Mouse (Mus musculus): ENCODE results near the gene Svopl. TPM values are rescaled to one million over a fixed set of nuclear protein-coding genes. Genes with fewer than 3 reads are reported as not detected.

Gene Svopl
- total RNA-seq (2021) = 4.4 and 5.3 TPM in 2 replicates
- long read RNA-seq, experiment 1, partial matches to known transcripts = 5 of 6 reads
- long read RNA-seq, experiment 1, other reads (novel, unspliced or antisense) = 1 of 6 reads
- long read RNA-seq, experiment 2, partial matches to known transcripts = 1 of 1 reads
- long read RNA-seq, experiment 2, other reads (novel, unspliced or antisense) = 0 of 1 reads

DNA sequence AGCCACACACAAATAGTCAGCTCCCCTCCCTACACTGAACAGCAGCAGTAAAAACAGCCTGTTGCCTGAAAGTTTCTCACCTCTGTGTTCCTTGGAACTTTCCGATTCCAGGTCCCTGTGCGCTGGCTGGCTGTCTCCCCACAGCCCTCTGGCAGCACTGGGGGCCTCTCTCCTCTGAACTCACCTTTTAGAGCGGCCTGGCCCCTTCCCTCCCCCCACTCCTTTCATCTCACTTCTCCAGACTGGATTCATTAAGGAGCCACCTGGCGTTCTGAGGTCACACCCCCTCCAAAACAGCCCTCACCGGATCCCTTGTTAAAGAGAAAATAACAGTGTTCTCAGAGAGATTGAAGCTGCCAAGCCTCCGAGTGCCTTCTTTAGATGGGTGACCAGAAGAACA is at the start of gene Svopl:
Gene Svopl, minus strand, starts transcription at position 159 of the 400 bp plus-strand sequence.
- DNase-seq = peak; percentile 20

DNA sequence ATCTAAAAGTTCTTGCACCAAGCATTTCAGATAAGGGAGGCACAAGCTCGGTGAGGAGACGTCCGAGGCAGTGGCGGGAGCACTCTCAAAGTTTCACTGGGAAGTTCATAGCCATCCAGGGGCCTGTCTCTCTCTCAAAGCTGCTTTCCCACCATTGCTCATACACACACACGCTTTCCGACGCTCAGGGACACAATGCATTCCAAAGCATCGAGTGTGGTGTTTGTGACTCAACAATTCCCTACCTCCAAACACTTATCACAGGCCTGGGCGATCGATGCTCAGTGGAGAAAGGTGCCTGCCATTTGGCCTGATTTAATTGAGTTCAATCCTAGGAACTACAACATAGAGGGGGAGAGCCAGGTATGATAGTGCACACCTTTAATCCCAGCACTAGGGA is 47.9 kb upstream of the Svopl start:
- DNase-seq = no peak

DNA sequence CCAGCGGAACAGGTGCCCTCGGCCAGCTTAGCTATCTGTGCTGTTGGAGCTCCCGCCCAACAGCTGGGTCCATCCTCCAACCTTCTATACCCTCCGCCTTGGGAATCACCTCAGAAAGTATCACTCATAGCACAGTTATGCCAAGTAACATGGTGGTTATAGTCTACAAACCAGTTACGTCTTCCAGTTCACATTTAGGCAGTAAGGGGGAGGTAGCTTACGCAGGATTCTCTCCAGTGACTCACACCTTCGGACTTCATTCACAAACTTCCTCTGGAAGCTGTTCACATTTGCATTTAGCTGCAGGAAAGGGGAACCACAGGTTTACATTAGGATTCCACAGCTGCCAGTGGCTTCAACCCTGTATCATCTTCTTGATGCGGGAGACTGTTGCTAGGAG is 45.7 kb upstream of the Svopl start:
- no peak for DNase-seq

DNA sequence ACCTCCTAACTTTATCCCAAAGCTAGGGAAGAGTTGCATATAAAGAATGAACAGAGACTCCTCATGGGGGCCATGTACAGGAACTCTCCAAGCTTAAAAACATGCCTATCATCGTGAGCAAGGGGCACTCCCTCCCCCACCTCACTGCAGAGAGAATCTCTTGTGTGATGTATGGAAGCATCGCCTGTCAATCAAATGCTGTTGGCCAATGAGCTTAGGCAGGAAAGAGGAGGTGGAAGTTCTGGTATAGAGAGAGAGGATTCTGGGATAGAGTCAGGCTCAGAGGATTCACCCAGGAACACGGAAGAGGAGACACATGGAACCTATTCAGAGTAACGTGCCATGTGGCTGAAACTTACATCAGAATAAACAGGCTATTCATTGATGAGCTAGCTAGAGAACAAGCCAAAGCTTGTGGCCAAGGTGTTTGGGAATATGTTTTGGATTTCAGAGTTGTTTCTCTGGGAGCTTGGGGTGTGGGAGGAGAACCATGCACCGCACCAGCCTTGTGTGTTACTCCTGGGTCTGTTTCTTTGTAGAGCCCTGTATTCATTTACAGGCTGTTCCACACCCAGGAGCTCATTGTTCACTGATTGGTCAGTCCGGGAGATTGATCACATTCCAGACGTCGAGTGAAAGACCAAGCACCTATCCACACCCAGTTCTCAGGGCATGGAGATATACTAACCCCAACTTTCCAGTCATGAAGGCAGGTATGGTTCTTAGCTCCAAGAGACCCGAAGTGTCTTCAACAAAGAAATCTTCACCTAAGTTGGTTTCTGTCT is 40.6 kb upstream of the Svopl start:
- DNase-seq = no peak

- no peak for DNase-seq
Measured at GRCm38 (mm10) chr6:38083204-38083603, 36.4 kb upstream of the Svopl start.

GRCm38 (mm10) chr6:38081727-38082341 is 35.0 kb upstream of the Svopl start:
- no peak for DNase-seq

- no peak for DNase-seq
Measured at GRCm38 (mm10) chr6:38080364-38080763, 33.6 kb upstream of the Svopl start.

GRCm38 (mm10) chr6:38073592-38073991 is 26.8 kb upstream of the Svopl start:
- DNase-seq = no peak

DNA sequence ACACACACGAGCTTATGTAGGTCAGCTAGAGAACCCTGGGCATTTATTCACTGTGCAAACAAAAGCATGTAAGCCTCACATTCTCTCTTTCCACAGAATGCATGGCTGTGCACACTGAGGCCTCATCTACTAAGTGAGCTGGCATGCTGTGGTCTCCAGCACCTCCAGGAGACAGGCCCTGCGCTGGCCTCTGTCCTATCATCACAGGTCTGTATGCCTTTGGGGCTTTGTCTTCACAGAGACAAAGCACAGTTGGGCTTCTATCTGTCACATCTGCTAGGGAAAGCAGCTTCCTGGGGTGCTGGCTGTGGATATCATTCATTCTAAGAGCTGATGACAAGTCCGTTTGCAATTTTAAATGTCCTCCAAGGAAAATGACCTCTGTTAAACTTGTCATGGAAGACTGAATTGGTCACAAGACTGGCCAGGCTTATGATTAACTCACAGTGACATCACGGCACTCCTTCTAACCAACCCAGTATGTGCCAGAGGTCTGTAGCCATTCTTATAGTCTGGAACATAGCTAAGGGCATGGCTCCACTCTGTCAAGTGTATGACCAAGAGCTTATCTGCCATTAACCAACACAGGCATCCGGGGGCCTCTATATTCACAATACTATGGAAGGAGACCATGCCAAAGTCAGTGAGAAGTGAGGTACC is 25.5 kb upstream of the Svopl start:
- no peak for DNase-seq

DNA sequence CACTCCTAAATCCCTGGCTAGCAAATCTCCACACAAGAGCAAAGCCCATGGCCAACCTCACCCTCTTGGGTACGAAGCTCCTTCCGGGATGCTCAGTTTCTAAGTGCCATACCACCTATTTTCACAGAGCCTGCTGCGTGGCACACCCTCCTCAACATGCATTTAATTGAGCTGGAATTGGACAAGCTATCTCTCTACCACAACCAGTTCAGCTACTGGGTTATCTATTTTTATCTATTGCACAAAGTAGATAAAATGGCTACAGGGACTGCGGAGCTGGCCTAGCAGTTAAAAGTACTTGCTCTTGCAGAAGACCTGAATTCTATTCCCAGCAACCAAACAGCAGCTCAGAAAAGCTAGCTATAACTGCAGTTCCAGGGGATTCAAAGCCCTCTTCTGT is 24.5 kb upstream of the Svopl start:
- no peak for DNase-seq

- peak; percentile 75 for DNase-seq
Measured at GRCm38 (mm10) chr6:38066215-38066614, 19.4 kb upstream of the Svopl start.

DNA sequence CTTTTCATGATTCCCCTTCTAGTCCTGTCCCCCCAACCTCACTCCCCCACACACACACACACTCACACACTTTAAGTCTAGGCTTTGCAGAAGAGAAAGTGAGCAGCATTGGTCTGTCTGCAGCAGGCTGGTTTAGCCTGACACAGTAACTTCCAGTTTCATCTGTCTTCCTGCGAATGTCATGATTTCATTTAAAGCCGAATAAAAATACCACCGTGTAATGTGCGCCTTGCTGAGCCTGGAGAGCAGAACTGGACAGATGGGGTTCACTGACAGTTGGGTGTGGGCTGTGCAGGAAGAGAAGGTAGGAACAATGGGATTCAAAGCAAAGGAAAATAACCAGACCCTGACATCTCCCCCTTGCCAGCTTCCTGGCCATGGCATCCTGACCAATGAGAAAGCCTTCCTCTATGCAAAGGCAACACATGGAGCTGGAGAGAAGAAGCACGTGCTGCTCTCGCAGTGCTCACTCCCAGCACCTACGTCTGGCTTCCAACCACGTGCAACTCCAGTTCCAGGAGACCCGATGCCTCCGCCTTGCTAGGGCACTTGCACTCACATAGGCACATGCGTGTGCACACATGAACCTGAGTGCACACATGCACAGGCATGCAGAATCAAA is 18.8 kb upstream of the Svopl start:
- no peak for DNase-seq

DNA sequence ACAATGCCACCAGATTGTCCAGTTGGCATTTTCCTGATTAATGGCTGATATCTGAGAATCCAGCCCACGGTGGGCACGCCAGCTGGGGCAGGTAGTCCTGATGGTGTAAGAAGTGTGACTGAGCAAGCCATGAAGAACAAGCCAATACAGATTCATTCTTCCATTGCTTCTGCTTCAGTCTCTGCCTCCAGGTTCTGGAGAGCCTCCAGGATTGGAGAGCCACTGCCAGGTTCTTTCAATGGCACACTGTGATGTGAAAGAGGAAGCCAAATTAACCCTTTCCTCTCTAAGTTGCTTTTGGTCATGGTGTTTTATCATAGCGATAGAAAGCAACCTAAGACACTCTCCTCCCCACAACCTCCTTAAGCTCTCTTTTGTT is 18.3 kb upstream of the Svopl start:
- peak; percentile 36 for DNase-seq

GRCm38 (mm10) chr6:38064621-38065020 is 17.8 kb upstream of the Svopl start:
- DNase-seq = no peak

DNA sequence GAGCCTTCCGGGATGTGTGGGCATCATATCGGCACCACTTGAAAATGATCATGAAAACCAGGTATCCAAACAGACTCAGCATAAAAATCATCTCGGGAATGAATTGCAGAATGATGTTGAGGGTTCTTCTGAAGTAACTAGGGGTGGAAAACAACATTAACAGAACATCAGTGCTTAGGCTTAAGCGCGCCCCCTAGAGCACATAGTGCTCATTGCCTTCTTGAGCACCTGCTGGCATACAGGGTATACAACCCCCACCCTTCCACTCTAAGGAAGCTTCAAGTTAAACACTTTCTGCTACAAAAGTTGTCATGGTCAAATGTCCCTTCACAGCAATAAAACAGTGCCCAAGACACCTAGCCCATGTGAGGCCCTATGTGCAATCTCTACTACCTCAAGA is 12.0 kb upstream of the Svopl start:
- DNase-seq = no peak

GRCm38 (mm10) chr6:38055471-38056330 is 8.9 kb upstream of the Svopl start:
- peak; percentile 46 for DNase-seq

DNA sequence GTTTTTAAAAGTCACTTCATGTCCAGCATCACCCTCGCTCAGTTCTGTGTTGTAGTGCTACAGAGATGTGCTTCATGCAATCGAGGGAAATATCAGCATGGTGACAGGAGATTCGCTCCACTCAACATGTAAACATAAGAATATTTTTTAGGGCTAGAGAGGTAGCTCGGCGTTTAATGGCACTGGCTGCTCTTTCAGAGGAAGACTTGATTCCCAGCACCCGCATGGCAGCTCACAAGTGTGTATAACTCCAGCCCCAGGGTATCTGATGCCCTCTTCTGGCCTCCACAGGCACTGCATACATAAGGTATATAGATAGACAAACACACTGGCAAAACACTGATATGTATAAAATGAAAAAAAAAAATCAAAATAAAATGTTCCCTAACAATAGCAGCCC is 2.8 kb upstream of the Svopl start:
- DNase-seq = no peak

DNA sequence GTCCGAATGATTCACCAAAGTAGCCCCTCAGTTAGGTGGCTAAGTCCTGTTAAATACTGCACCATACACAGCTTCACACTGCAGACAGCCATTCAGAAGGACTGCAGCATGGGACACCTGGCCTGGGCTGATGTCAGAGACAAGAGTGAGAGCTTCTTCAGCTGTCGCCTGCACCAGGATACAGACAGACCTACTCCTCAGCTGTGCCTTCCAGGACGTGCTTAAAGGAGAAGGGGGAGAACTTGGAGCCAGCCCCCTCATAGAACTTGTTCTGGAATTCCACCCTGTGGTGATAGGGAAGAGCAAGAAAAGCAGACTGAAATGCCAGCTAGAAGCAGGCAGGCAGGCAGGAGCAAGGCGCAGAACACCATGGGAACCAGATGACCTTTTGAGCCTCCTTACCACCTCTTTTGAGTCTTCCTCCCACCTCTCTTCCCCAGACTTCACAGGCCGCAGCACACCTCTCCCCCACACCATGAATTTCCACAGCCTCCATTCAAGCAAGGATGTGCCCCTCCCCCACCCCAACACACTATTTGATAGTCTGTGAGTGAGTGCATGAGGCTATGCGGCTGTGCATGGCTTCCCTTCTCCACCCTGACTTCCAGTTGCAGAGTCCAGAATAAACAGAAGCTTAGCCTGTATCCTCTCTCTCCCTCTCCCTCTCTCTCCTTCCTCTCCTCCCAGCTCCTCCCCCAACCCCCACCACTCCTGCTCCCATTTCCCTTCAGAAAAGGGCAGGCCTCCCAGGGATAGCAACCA is 2.2 kb upstream of the Svopl start:
- DNase-seq = peak; percentile 22

GRCm38 (mm10) chr6:38048003-38048402 is 1.2 kb upstream of the Svopl start:
- peak; percentile 23 for DNase-seq

GRCm38 (mm10) chr6:38032801-38033566 is 13.8 kb downstream of the Svopl start:
- no peak for DNase-seq

All from adrenal gland, postnatal 14 days (tissue).